Mouse (Mus musculus): ENCODE results near the gene Actrt2. TPM values are rescaled to one million over a fixed set of nuclear protein-coding genes. Genes with fewer than 3 reads are reported as not detected.

The Actrt2 gene
- not detected in 2 replicates for total RNA-seq (2014; rRNA removed)
- not detected in 2 replicates for polyA plus RNA-seq (2012; rRNA removed)

GRCm38 (mm10) chr4:154667767-154668166 lies at the start of gene Actrt2:
Gene Actrt2, minus strand, starts transcription at chr4:154667867.
- H3K79me2 ChIP-seq (ENCODE audit: control insufficient read depth, insufficient read depth, low read length), result no peaks in the 10 kb centered on the region
- H3K27ac ChIP-seq (replicated peaks; ENCODE audit: insufficient read depth, low read depth, low read length), result no peak within 1 kb of the TSS
- no peak within 1 kb of the TSS for H3K9ac ChIP-seq (ENCODE audit: low read depth, low read length)
- no peak for TF ChIP-seq POLR2A (IDR thresholded peaks at IDR 0.05; ENCODE audit: extremely low read depth, insufficient read depth, low read length)
- no peak for TF ChIP-seq CTCF (IDR thresholded peaks at IDR 0.05; ENCODE audit: low read depth, low read length)
- H3K36me3 ChIP-seq (ENCODE audit: control insufficient read depth, insufficient read depth, low read length), result no peaks in the 10 kb centered on the region
- no peaks in the 10 kb centered on the region for H3K27me3 ChIP-seq (ENCODE audit: control insufficient read depth, insufficient read depth, low read length)
- DNase-seq (ENCODE audit: extremely low read depth, low read depth, low spot score), result no peak
- 83% methylated on average over 2 of the region's 2 CpGs for WGBS
- no peak within 1 kb of the TSS for H3K4me3 ChIP-seq (ENCODE audit: insufficient read depth, low read depth, low read length)
- H3K4me1 ChIP-seq (ENCODE audit: control insufficient read depth, insufficient read depth, low read length), result no peaks in the 10 kb centered on the region

DNA sequence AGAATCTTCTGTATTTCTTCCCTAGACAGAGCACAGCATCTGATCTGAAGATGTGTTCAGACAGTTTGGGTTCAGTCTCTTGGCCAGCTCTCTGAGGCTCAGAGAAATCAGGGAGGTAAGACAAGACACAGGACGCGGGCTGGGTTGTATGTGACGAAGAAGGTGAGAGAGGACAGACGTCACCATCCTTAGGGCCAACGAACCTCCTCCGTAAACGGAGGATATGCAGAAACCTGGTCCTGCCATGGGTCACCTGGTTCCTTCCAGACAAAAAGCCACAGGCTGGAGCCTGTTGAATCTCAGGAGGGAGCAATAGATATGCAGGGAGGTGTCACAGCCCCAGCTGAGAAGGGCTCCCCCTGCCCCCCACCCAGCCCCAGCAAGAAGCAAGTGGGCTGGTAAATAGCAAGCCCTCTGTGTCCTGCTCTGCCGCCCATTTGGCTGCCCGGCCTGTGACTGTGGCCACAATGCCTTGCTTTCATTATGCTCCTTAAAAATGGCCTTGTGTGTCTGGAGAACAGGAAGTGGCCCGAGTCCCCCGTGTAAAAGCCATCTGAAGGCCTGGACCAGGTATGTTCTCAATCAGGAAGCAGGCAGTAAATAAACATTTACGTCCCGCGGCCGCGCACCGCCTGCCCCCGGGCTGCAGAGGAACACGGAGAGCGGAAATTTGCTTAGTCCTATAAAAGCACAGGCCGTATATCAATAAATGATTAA lies 41.9 kb upstream of the Actrt2 start:
- H3K27me3 ChIP-seq (ENCODE audit: control insufficient read depth, insufficient read depth, low read length), result peaks cover 2% of the 10 kb centered on the region; the same call in 1 of the 2 replicates
- H3K27ac ChIP-seq (replicated peaks; ENCODE audit: insufficient read depth, low read depth, low read length), result no peak overlapping the region
- no peak overlapping the region for H3K9ac ChIP-seq (ENCODE audit: low read depth, low read length)
- H3K36me3 ChIP-seq (ENCODE audit: control insufficient read depth, insufficient read depth, low read length), result no peaks in the 10 kb centered on the region
- H3K79me2 ChIP-seq (ENCODE audit: control insufficient read depth, insufficient read depth, low read length), result no peaks in the 10 kb centered on the region
- H3K4me1 ChIP-seq (ENCODE audit: control insufficient read depth, insufficient read depth, low read length), result no peaks in the 10 kb centered on the region
- no peak for TF ChIP-seq POLR2A (IDR thresholded peaks at IDR 0.05; ENCODE audit: extremely low read depth, insufficient read depth, low read length)
- no peak for TF ChIP-seq CTCF (IDR thresholded peaks at IDR 0.05; ENCODE audit: low read depth, low read length)
- H3K4me3 ChIP-seq (ENCODE audit: insufficient read depth, low read depth, low read length), result no peak overlapping the region
- no peak for DNase-seq (ENCODE audit: extremely low read depth, low read depth, low spot score)
- 76% methylated on average over 21 of the region's 21 CpGs for WGBS

DNA sequence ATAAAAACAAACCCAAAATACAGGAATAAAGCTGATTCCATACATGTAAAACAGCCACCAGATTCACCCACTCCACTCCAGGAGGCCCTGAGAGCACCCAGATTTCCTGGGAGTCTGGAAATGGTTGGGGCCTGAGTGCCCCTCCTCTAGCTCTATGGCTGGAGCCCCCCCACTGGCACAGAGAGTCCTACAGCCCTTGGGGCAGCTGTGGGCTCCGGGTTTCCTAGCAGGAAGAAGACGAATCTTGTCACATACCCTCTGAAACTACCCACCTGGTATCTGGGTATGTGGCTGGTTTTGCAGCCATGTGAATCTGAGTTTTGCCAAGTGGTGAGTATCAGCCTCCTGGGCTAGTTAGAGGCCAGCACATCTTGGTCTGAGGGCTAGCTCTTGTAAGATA lies 41.1 kb upstream of the Actrt2 start:
- 0 out of 2 replicates have a peak, but pooled peaks cover under 1% of the 10 kb centered on the region for H3K27me3 ChIP-seq (ENCODE audit: control insufficient read depth, insufficient read depth, low read length)
- WGBS, result 75% methylated on average over 2 of the region's 2 CpGs
- TF ChIP-seq CTCF (IDR thresholded peaks at IDR 0.05; ENCODE audit: low read depth, low read length) (no peak), POLR2A (IDR thresholded peaks at IDR 0.05; ENCODE audit: extremely low read depth, insufficient read depth, low read length) (no peak)
- H3K9ac ChIP-seq (ENCODE audit: low read depth, low read length), result no peak overlapping the region
- H3K4me3 ChIP-seq (ENCODE audit: insufficient read depth, low read depth, low read length), result no peak overlapping the region
- H3K79me2 ChIP-seq (ENCODE audit: control insufficient read depth, insufficient read depth, low read length), result no peaks in the 10 kb centered on the region
- no peaks in the 10 kb centered on the region for H3K36me3 ChIP-seq (ENCODE audit: control insufficient read depth, insufficient read depth, low read length)
- DNase-seq (ENCODE audit: extremely low read depth, low read depth, low spot score), result no peak
- no peak overlapping the region for H3K27ac ChIP-seq (replicated peaks; ENCODE audit: insufficient read depth, low read depth, low read length)
- H3K4me1 ChIP-seq (ENCODE audit: control insufficient read depth, insufficient read depth, low read length), result no peaks in the 10 kb centered on the region

DNA sequence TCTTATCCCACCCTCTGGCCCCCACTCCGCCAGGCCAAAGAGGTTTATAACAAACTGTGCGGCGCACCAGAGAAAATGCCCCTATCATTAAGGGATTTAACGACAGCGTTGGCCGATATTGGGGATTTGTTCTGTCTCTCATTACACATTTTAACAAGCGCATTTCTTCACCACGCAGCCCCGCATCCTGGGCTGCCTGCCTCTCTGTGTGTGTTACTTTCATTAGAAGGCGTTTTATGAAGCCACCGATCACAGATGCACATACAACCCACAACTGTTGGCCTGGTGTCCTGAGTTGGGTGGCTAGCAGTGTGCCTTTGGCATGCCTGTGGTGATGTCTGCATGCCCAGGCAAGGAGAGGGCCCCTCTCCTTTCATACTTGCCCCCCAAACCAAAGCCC lies 40.6 kb upstream of the Actrt2 start:
- Histone ChIP-seq H3K27me3 (ENCODE audit: control insufficient read depth, insufficient read depth, low read length) (no peaks in the 10 kb centered on the region), H3K27ac (replicated peaks; ENCODE audit: insufficient read depth, low read depth, low read length) (no peak overlapping the region), H3K4me3 (ENCODE audit: insufficient read depth, low read depth, low read length) (no peak overlapping the region), H3K9ac (ENCODE audit: low read depth, low read length) (no peak overlapping the region), H3K4me1 (ENCODE audit: control insufficient read depth, insufficient read depth, low read length) (no peaks in the 10 kb centered on the region), H3K36me3 (ENCODE audit: control insufficient read depth, insufficient read depth, low read length) (no peaks in the 10 kb centered on the region), H3K79me2 (ENCODE audit: control insufficient read depth, insufficient read depth, low read length) (no peaks in the 10 kb centered on the region)
- TF ChIP-seq POLR2A (IDR thresholded peaks at IDR 0.05; ENCODE audit: extremely low read depth, insufficient read depth, low read length), result no peak
- no peak for TF ChIP-seq CTCF (IDR thresholded peaks at IDR 0.05; ENCODE audit: low read depth, low read length)
- 93% methylated on average over 11 of the region's 11 CpGs for WGBS
- DNase-seq (ENCODE audit: extremely low read depth, low read depth, low spot score), result no peak

DNA sequence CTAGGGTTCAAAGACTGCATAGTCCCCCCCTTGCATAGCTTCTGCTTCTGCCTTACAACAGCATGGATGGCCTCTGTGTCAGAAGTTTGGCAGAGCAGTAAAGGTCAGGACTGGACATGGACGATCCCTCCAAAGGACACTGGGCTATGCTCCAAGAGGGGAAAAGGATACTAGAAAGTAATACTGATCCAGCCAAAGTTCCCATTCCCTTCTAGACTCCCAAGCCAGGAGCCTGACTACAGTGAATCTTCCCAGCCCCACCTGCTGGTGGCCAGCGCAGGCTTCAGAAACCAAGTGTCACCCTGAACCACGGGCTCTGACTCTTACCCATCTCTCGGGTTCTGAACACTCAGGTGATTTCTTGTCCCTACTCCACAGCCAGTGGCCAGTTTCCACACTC lies 39.9 kb upstream of the Actrt2 start:
- 57% methylated on average over 4 of the region's 4 CpGs for WGBS
- Histone ChIP-seq H3K9ac (ENCODE audit: low read depth, low read length) (no peak overlapping the region), H3K27ac (replicated peaks; ENCODE audit: insufficient read depth, low read depth, low read length) (no peak overlapping the region), H3K79me2 (ENCODE audit: control insufficient read depth, insufficient read depth, low read length) (no peaks in the 10 kb centered on the region), H3K36me3 (ENCODE audit: control insufficient read depth, insufficient read depth, low read length) (no peaks in the 10 kb centered on the region), H3K4me1 (ENCODE audit: control insufficient read depth, insufficient read depth, low read length) (no peaks in the 10 kb centered on the region), H3K27me3 (ENCODE audit: control insufficient read depth, insufficient read depth, low read length) (no peaks in the 10 kb centered on the region), H3K4me3 (ENCODE audit: insufficient read depth, low read depth, low read length) (no peak overlapping the region)
- TF ChIP-seq POLR2A (IDR thresholded peaks at IDR 0.05; ENCODE audit: extremely low read depth, insufficient read depth, low read length) (no peak), CTCF (IDR thresholded peaks at IDR 0.05; ENCODE audit: low read depth, low read length) (no peak)
- DNase-seq (ENCODE audit: extremely low read depth, low read depth, low spot score), result peak; percentile 70

DNA sequence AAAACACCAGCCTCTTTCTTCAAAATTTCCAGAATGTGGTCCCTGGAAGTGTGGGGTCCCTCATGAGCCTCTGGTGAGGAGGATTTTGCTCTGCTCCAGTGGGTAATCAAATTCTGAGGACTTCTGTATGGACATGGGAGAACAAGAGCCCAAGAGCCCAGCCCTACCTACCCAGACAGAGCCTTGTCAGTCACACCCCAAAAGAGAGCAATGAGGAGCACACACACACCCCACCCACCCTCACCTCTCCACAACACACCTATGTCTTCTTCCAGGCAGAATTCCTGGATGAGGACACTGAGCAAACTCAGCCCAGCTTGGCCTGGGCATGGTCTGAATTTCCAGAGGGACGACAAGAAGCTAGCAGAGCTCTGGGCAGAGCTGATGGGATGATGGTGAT lies 38.8 kb upstream of the Actrt2 start:
- Histone ChIP-seq H3K9ac (ENCODE audit: low read depth, low read length) (no peak overlapping the region), H3K27me3 (ENCODE audit: control insufficient read depth, insufficient read depth, low read length) (no peaks in the 10 kb centered on the region), H3K27ac (replicated peaks; ENCODE audit: insufficient read depth, low read depth, low read length) (no peak overlapping the region), H3K36me3 (ENCODE audit: control insufficient read depth, insufficient read depth, low read length) (no peaks in the 10 kb centered on the region), H3K4me1 (ENCODE audit: control insufficient read depth, insufficient read depth, low read length) (no peaks in the 10 kb centered on the region), H3K4me3 (ENCODE audit: insufficient read depth, low read depth, low read length) (no peak overlapping the region), H3K79me2 (ENCODE audit: control insufficient read depth, insufficient read depth, low read length) (no peaks in the 10 kb centered on the region)
- TF ChIP-seq CTCF (IDR thresholded peaks at IDR 0.05; ENCODE audit: low read depth, low read length), result no peak
- no peak for TF ChIP-seq POLR2A (IDR thresholded peaks at IDR 0.05; ENCODE audit: extremely low read depth, insufficient read depth, low read length)
- 71% methylated on average over 1 of the region's 1 CpGs for WGBS
- no peak for DNase-seq (ENCODE audit: extremely low read depth, low read depth, low spot score)
